Mouse (Mus musculus): ENCODE results near the gene Vax2. TPM values are rescaled to one million over a fixed set of nuclear protein-coding genes. Genes with fewer than 3 reads are reported as not detected.
A peak's percentile ranks its signal among the peaks of the same experiment; 100 is the strongest.

Vax2 gene
- total RNA-seq, 1 experiment = 2.1 TPM

GRCm38 (mm10) chr6:83711725-83712475 is 836 bp downstream of the Vax2 start:
- TF ChIP-seq MAFK (IDR thresholded peaks at IDR 0.05; ENCODE audit: insufficient read depth, low read depth, low read length) = no peak
- TF ChIP-seq ZC3H11A (IDR thresholded peaks at IDR 0.05; ENCODE audit: borderline replicate concordance, low read depth, low read length) = no peak
- no peak for TF ChIP-seq HCFC1 (IDR thresholded peaks at IDR 0.05; ENCODE audit: borderline replicate concordance, insufficient read depth, low read length)
- TF ChIP-seq ZNF384 (IDR thresholded peaks at IDR 0.05; ENCODE audit: low read depth, low read length) = no peak
- no peak for TF ChIP-seq CHD2 (IDR thresholded peaks at IDR 0.05; ENCODE audit: low read depth, low read length)
- no peak for DNase-seq (ENCODE audit: low read depth, low spot score)

GRCm38 (mm10) chr6:83713271-83714136 is 2.4 kb downstream of the Vax2 start:
- H3K4me3 ChIP-seq (ENCODE audit: insufficient read depth in 1 of 2, low read depth in 1 of 2, low read length in 2 of 2, poor library complexity in 1 of 2, severe bottlenecking in 1 of 2) = no peak overlapping the region
- H3K36me3 ChIP-seq (ENCODE audit: control insufficient read depth, insufficient read depth, low read length, poor library complexity, severe bottlenecking) = no peaks in the 10 kb centered on the region
- no peaks in the 10 kb centered on the region for H3K9me3 ChIP-seq (ENCODE audit: control insufficient read depth, insufficient read depth, low read depth, low read length)
- H3K4me1 ChIP-seq (ENCODE audit: control insufficient read depth in 2 of 2, insufficient read depth in 2 of 2, low read length in 2 of 2, poor library complexity in 1 of 2) = peaks cover 0 to 9% of the 10 kb centered on the region in 2 experiments; a peak in 1 of 4 replicates
- no peak for DNase-seq (ENCODE audit: low read depth, low spot score)
- in situ Hi-C loops (cut with MboI; ENCODE audit: low sequenced_read_pairs in 2 of 2, unreplicated experiment in 2 of 2) = loop anchor here (5.0 to 25.0 kb wide), 5 partner anchors 641 to 1474 kb away; partner anchors contain the start of genes Emx1 (in 2 of the 2), Tlx2 (in 2 of the 2), Aup1 (in 1 of the 2) and Dqx1 (in 1 of the 2)
- TF ChIP-seq ZNF384 (IDR thresholded peaks at IDR 0.05; ENCODE audit: low read depth, low read length) (no peak), ZC3H11A (IDR thresholded peaks at IDR 0.05; ENCODE audit: borderline replicate concordance, low read depth, low read length) (no peak), HCFC1 (IDR thresholded peaks at IDR 0.05; ENCODE audit: borderline replicate concordance, insufficient read depth, low read length) (no peak), MAFK (IDR thresholded peaks at IDR 0.05; ENCODE audit: insufficient read depth, low read depth, low read length) (no peak), CHD2 (IDR thresholded peaks at IDR 0.05; ENCODE audit: low read depth, low read length) (no peak)
- no peak overlapping the region for H3K27ac ChIP-seq (ENCODE audit: insufficient read depth, low read depth, low read length, poor library complexity, severe bottlenecking)
- no peak overlapping the region for H3K9ac ChIP-seq (ENCODE audit: insufficient read depth, low read depth, low read length, poor library complexity, severe bottlenecking)

More at GRCm38 (mm10) chr6:83711725-83712475, 836 bp downstream of the Vax2 start:
- Histone ChIP-seq H3K36me3 (ENCODE audit: control insufficient read depth, insufficient read depth, low read length, poor library complexity, severe bottlenecking) (no peaks in the 10 kb centered on the region), H3K27ac (ENCODE audit: insufficient read depth, low read depth, low read length, poor library complexity, severe bottlenecking) (no peak overlapping the region), H3K4me1 (ENCODE audit: control insufficient read depth in 2 of 2, insufficient read depth in 2 of 2, low read length in 2 of 2, poor library complexity in 1 of 2) (peaks cover 0 to 6% of the 10 kb centered on the region in 2 experiments; a peak in 1 of 4 replicates), H3K9me3 (ENCODE audit: control insufficient read depth, insufficient read depth, low read depth, low read length) (no peaks in the 10 kb centered on the region), H3K9ac (ENCODE audit: insufficient read depth, low read depth, low read length, poor library complexity, severe bottlenecking) (peak overlapping the region; percentile 32; the same call in 1 of the 2 replicates), H3K4me3 (ENCODE audit: insufficient read depth in 1 of 2, low read depth in 1 of 2, low read length in 2 of 2, poor library complexity in 1 of 2, severe bottlenecking in 1 of 2) (peak overlapping the region; percentile 70)
- in situ Hi-C loops (cut with MboI; ENCODE audit: low sequenced_read_pairs in 2 of 2, unreplicated experiment in 2 of 2) = loop anchor here (5.0 to 25.0 kb wide), 5 partner anchors 640 to 1475 kb away; partner anchors contain the start of genes Emx1 (in 2 of the 2), Tlx2 (in 2 of the 2), Aup1 (in 1 of the 2) and Dqx1 (in 1 of the 2)

GRCm38 (mm10) chr6:83714221-83715123 is 3.4 kb downstream of the Vax2 start:
- peaks cover 0 to 9% of the 10 kb centered on the region in 2 experiments; a peak in 1 of 4 replicates for H3K4me1 ChIP-seq (ENCODE audit: control insufficient read depth in 2 of 2, insufficient read depth in 2 of 2, low read length in 2 of 2, poor library complexity in 1 of 2)
- no peak for TF ChIP-seq HCFC1 (IDR thresholded peaks at IDR 0.05; ENCODE audit: borderline replicate concordance, insufficient read depth, low read length)
- no peak for TF ChIP-seq ZC3H11A (IDR thresholded peaks at IDR 0.05; ENCODE audit: borderline replicate concordance, low read depth, low read length)
- no peak for TF ChIP-seq MAFK (IDR thresholded peaks at IDR 0.05; ENCODE audit: insufficient read depth, low read depth, low read length)
- no peak for TF ChIP-seq ZNF384 (IDR thresholded peaks at IDR 0.05; ENCODE audit: low read depth, low read length)
- H3K27ac ChIP-seq (ENCODE audit: insufficient read depth, low read depth, low read length, poor library complexity, severe bottlenecking) = no peak overlapping the region
- no peak for DNase-seq (ENCODE audit: low read depth, low spot score)
- in situ Hi-C loops (cut with MboI; ENCODE audit: low sequenced_read_pairs in 2 of 2, unreplicated experiment in 2 of 2) = loop anchor here (5.0 to 25.0 kb wide), 5 partner anchors 642 to 1473 kb away; partner anchors contain the start of genes Emx1 (in 2 of the 2), Tlx2 (in 2 of the 2), Aup1 (in 1 of the 2) and Dqx1 (in 1 of the 2)
- H3K9ac ChIP-seq (ENCODE audit: insufficient read depth, low read depth, low read length, poor library complexity, severe bottlenecking) = no peak overlapping the region
- no peak overlapping the region for H3K4me3 ChIP-seq (ENCODE audit: insufficient read depth in 1 of 2, low read depth in 1 of 2, low read length in 2 of 2, poor library complexity in 1 of 2, severe bottlenecking in 1 of 2)
- H3K36me3 ChIP-seq (ENCODE audit: control insufficient read depth, insufficient read depth, low read length, poor library complexity, severe bottlenecking) = no peaks in the 10 kb centered on the region
- H3K9me3 ChIP-seq (ENCODE audit: control insufficient read depth, insufficient read depth, low read depth, low read length) = no peaks in the 10 kb centered on the region

Measured in ES-E14 (cell line).